Mouse (Mus musculus): ENCODE data around the gene Slc35g1.

DNA sequence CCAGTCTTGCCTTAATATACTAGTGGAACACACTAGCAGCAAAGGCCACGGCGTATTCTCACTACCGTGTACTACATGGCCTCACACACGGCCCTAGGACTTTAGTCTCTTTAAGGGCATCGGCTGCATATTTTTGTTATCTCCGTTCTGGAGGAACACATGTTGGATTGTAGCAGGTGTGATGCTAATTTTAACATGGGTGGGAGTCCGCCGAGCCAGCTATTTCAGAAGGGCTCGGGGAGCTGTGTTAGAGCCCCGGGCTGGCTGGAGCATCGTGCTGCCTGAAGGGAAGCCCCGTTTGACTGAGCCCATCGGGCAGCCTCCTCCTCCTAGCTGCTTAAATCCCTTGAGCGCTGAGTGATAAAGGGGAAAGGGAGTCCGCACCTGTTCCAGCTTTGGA lies 39.4 kb downstream of the Slc35g1 start:
- TF ChIP-seq CTCF (IDR thresholded peaks at IDR 0.05; ENCODE audit: low read depth, low read length) (no peak), GATA1 (IDR thresholded peaks at IDR 0.05; ENCODE audit: borderline replicate concordance, low read length) (no peak), POLR2AphosphoS5 (IDR thresholded peaks at IDR 0.05; ENCODE audit: insufficient replicate concordance, low read depth, low read length) (no peak), GATA2 (IDR thresholded peaks at IDR 0.05; ENCODE audit: borderline replicate concordance, low read depth, low read length) (no peak), TAL1 (conservative IDR thresholded peaks at IDR 0.05; ENCODE audit: low read depth, low read length) (no peak)
